Mouse (Mus musculus): ENCODE measurements around the gene Xylt1.
A peak's percentile ranks its signal among the peaks of the same experiment; 100 is the strongest.

The Xylt1 gene

DNA sequence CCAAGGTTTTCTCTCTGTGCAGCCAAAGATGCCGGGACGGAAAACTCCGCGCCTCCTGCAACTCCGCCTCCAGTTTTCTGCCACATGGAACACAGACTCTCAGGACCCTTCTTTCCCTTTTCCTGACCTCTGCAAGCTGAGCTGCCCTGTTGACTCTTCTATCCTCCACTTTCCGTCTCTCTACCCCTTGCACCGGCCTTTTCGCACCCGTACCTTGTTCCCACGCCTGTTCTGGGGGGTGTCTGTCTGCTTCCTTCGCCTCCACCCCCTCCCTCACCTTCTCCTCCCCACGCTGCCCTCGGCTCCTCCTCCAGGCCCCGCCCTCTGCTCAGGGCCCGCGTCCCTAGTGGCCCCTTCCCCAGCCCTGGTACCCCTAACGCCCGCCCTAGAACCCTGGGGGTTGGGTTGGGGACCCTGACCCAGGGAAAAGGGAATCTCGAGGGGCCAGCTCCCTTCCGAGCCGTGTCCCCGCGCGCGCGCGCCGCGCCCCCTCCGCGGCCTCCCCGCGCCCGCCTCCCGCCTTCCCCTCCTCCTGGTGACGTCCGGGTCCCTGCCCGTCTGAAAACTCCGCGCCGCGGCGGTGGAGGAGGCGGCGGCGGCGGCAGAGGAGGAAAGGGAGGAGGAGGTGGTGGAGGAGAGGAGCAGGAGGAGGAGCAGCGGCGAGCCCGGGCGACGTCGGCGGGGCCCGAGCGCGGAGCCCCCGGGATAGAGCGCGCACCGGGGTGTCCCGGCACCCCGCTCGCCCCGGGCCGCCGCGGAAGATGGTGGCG is at the start of gene Xylt1:
Gene Xylt1 (plus strand): TSS at position 562 of the 770 bp plus-strand sequence.
- no peak for DNase-seq (ENCODE audit: low read depth)

GRCm38 (mm10) chr7:117333936-117334335 is 46.8 kb upstream of the Xylt1 start:
- DNase-seq (ENCODE audit: low read depth) = no peak

DNA sequence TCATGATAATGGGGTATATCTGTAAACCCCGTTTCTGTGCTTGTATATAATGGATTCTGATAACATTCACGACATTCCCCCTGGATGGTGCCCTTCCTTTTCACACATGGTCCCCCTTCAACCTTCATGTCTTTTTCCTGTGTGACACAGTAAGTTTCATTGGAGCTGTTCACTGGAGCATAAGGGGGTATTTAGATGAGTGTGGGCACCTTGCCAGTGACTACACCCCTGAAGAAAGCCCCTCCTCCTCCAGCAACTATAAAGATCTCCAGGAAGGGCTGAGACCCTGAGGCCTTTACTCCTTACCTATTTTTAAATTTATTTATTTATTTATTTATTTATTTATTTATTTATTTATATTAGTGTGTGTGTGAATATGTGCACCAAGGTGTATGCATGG is 24.5 kb upstream of the Xylt1 start:
- DNase-seq (ENCODE audit: low read depth) = no peak

- no peak for DNase-seq (ENCODE audit: low read depth)
Measured at GRCm38 (mm10) chr7:117357425-117358194, 23.2 kb upstream of the Xylt1 start.

DNA sequence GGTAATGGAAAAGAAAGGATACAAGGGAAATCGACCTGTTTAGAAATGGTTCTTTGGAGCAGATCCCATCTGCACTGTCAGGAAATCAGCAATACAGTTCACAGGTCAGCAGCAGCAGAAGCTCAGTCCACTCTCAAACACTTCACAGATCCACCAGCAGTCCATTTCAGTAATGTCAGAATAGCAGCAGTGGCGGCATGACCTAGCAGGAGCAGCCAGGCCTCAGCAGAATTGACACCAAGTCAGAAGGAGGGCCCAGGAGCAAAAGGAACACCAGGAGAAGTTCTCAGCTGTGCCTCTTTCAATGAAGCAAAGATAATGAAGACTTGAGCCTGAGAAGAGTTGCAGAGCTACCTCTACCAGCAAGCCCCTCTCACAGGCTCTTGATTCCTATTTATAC is 19.5 kb upstream of the Xylt1 start:
- DNase-seq (ENCODE audit: low read depth) = no peak

GRCm38 (mm10) chr7:117362493-117362892 is 18.3 kb upstream of the Xylt1 start:
- DNase-seq (ENCODE audit: low read depth) = no peak

DNA sequence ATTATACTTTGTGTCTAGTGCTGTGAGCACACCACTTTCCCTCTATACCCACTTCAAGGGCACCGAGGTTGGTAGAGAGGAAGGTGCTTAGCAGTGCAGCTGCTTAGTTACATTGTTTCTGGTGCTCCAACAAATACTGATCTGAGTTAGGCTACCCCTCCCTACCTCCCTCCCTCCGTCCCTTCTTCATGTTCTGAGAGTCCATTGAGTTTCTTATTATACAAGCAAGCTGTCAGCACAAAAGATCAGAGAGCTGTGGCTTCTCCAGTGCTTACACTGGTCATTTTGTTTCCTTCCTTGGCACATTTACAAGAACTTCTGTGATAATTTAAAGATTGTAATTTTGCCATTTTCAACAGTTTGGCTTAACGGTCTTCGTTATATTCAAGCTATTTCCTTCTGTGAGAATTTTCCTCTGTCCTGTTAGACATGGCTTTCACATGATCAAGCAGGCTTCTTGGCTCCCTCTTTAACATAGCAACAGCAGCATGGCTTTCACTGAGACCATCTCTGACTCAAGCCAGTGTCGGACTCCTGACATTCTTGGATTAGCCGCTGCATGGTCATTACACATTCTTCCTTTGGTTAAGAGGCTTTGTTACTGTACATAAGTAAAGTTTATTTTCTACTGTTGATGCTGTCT is 12.0 kb upstream of the Xylt1 start:
- no peak for DNase-seq (ENCODE audit: low read depth)

- no peak for DNase-seq (ENCODE audit: low read depth)
Measured at GRCm38 (mm10) chr7:117369290-117369941, 11.4 kb upstream of the Xylt1 start.

DNA sequence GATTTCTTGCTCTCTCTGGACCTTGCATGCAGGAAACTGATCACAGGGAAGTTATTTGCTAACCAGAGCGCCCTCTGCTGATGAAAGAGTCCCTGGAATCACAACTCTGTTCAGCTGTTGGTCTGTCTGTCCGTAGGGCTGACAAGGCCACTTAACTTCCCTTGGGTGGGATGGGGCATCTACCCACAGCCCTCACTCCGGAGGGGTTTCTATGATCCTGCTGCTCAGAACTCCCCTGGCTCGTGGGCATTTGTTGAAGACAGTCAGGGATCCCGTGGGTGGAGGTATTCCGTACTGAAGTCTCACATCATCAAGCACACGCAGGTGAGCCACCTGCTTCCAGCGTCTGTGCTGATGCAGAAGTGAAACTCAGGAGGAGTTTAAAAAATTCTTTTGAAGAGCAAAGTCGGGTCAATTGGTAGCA is 4.9 kb upstream of the Xylt1 start:
- DNase-seq (ENCODE audit: low read depth) = no peak

DNA sequence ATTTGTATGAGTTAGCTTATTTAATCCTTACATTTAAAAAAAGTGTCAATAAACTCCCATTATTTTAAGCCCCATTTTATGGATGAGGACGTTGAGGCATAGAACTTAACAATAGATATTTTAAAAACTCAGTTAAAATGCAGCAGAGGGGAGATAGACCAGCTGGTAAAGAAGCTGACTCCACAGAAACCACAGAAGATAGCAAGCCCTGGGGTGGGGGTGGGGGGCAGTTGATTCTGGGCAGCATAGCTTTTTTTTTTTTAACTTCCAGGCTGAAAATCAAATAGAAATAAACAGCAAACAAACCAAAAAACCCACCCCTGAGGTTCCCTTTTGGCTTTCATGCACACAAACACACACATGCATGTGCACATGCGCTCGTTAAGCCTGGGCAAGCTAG is 3.6 kb upstream of the Xylt1 start:
- DNase-seq (ENCODE audit: low read depth) = no peak

DNA sequence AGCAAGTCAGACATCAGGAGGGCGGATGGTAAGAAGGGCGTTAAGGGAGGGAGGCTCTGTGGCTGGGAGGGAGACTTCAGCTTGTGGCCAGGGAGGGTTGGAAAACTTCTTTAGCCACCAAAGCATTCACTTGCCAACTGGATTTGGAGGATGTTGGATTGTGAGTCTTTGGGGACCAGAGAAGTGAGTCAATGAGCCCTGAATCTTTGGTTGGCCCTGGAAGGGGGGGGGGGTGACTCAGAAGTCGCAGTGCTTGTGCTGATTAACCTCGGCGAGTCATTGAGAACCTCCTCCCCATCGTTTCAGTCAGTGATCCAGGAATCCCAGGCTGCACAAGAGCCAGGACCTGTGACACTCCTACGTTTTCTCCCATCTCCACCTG is 752 bp upstream of the Xylt1 start:
- peak; percentile 56 for DNase-seq (ENCODE audit: low read depth)

DNA sequence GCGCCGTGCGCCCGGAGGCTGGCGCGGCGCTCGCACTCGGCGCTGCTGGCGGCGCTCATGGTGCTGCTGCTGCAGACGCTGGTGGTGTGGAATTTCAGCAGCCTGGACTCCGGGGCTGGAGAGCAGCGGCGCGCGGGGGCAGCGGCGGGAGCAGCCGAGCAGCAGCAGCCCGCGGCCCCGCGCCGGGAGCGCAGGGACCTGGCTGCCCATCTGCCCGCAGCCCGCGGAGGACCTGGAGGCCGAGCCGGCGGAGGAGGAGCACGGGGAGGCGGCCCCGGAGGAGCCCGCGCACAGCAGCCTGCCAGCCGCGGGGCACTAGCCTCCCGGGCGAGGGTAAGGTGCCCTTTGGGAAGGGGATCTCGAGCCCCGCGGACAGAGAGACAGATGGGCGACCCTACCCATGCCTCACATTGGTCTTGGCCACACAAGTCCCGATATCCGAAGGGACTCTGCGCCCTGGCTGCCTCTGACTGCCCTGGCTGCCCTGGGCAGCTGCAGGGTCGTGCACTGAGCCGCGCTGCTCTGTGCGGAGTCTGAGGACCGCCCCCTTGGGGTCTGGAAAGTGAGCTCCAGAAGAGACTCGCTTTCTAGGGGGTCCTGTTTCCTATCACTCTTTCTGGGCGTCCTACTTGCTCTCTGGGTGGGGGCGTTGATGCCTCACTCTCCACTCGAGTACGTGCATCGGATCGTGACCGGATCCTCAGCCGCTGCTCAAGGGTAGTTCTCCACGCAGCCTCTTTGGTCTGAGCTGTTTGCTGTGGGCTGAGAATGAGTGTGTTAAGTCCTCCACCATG is 606 bp downstream of the Xylt1 start:
- no peak for DNase-seq (ENCODE audit: low read depth)

GRCm38 (mm10) chr7:117382006-117382405 is 1.2 kb downstream of the Xylt1 start:
- no peak for DNase-seq (ENCODE audit: low read depth)

- no peak for DNase-seq (ENCODE audit: low read depth)
Measured at GRCm38 (mm10) chr7:117383147-117383940, 2.6 kb downstream of the Xylt1 start.

- DNase-seq (ENCODE audit: low read depth) = no peak
Measured at GRCm38 (mm10) chr7:117386376-117386775, 5.6 kb downstream of the Xylt1 start.

- DNase-seq (ENCODE audit: low read depth) = no peak
Measured at GRCm38 (mm10) chr7:117388284-117388988, 7.7 kb downstream of the Xylt1 start.

DNA sequence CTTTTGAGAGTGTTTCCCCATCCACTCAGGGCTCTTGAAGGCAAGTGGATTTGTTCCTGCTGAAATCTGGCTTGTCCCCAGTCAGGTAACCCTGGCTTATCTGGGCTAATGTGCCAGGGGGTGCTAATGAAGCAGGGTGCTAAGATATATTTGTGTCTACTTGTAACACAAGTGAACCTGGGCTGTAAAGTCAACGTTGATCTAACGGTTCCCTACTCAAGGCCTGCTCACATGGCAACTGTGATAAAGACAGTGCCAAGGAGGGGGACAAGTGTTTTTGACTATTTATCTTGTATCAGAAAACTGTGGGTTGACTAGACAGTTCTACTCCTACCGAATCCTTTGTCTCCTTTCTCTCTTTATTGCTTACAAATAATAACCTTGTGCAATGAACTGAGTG is 8.3 kb downstream of the Xylt1 start:
- DNase-seq (ENCODE audit: low read depth) = no peak

DNA sequence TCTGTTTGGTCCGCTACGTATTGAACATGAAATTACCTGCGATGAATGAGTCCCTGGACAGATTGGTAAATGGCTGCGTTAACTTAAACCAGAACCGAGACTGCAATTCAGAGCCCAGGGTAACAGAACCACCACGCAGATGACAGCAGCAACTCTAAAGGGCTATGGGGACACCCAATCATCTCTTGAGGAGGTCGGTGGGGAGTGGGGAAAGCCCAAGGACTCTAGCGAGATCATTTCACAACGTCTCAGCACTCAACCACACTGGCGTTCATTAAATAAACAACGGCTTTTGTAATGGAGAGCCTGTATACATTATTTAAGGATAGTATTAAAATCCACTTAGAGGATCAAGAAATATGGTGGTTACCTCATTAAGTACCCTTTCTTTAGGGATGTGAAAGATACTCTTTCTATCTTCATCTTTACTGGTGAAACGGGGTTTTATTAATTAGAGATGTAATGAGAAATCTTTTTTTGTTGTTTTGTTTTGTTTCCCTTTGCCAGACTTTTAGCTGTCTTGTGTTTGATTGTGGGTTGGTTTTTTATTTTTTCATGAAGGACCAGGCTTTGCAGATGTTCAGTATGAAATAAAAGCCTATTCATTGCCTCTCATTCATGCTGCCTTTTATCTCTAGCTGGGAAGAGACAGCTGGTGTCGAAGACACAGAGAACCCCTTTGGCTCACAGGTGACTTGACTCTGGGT is 12.2 kb downstream of the Xylt1 start:
- DNase-seq (ENCODE audit: low read depth) = no peak

- DNase-seq (ENCODE audit: low read depth) = no peak
Measured at GRCm38 (mm10) chr7:117393976-117394375, 13.2 kb downstream of the Xylt1 start.

DNA sequence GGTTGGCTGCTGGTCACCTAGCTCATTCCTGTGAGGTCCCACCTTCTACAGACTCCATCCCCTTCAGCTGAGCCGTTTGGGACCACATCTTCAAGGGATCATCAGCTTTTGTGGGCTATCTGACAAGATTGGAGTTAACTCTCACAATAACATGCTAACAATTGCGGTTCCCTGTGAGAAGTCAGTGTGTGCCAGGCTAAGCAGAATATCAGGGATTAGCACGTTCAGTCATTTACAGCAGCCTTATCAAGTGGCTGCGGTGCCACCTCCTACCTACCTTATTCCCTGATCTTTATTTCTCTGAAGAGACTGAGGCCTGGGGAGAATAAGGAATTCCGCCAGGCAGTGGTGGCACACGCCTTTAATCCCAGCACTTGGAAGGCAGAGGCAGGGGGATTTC is 13.6 kb downstream of the Xylt1 start:
- DNase-seq (ENCODE audit: low read depth) = no peak
